Mouse (Mus musculus) myocyte (in vitro differentiated cells): ENCODE data around the gene Btrc.

Experiments used
- CEBPB ChIP-seq: IDR thresholded peaks from 2 replicates; pipeline ENCODE4 v1.6.1; 2011; ENCODE audit warnings: mild to moderate bottlenecking, moderate library complexity; ENCODE audit not compliant: poor library complexity, insufficient read depth, severe bottlenecking
- E2F4 ChIP-seq: IDR thresholded peaks from one replicate; pipeline ENCODE4 v1.6.1; 2011; ENCODE audit warnings: mild to moderate bottlenecking, control low read depth, moderate library complexity; ENCODE audit not compliant: insufficient read depth
- MAX ChIP-seq: IDR thresholded peaks from one replicate; pipeline ENCODE4 v1.6.1; 2011; ENCODE audit warnings: low read depth, mild to moderate bottlenecking, control low read depth
- POLR2AphosphoS2 ChIP-seq: IDR thresholded peaks from one replicate; pipeline ENCODE4 v1.6.1; 2011; ENCODE audit warnings: low read depth, control low read depth; ENCODE audit not compliant: insufficient read length
- TCF12 ChIP-seq: IDR thresholded peaks from one replicate; pipeline ENCODE4 v1.6.1; 2011; ENCODE audit warnings: mild to moderate bottlenecking, control low read depth; ENCODE audit not compliant: poor library complexity, insufficient read depth, severe bottlenecking
- TCF3 ChIP-seq: IDR thresholded peaks from one replicate; pipeline ENCODE4 v1.6.1; 2011; ENCODE audit warnings: low read depth, control low read depth; ENCODE audit not compliant: insufficient read length
- USF1 ChIP-seq: IDR thresholded peaks from one replicate; pipeline ENCODE4 v1.6.1; 2011; ENCODE audit warnings: low read depth, mild to moderate bottlenecking, control low read depth, moderate library complexity

GRCm38 (mm10) chr19:45317473-45317882, 46.1 kb upstream of the Btrc start:
- no peak for TF ChIP-seq E2F4
- no peak for TF ChIP-seq MAX
- TF ChIP-seq TCF12, result no peak
- no peak for TF ChIP-seq POLR2AphosphoS2
- TF ChIP-seq CEBPB, result no peak
- TF ChIP-seq TCF3, result no peak
- TF ChIP-seq USF1, result no peak
